In the genomic region with DNA sequence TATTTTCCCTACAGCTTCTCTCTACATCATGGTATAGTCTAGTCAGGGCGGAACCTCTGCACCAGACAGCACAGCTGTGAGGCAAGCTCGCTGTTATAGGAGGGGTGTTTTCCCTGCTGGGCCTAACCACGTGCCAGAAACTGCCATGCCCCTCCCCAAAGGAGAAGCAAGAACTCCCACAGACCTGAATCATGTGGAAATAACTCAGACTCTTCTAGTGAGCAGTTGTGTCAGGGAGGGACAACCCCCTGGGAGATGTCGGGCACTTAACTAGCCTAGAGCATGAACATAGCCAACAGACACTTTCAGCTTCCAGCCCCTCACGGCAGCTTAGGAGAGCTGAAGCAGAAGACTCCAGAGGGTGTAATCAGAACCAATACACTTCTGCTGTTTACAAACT, we compare ENCODE assay signal across 11 mouse cellular contexts. TPM values are rescaled to one million over a fixed set of nuclear protein-coding genes. Genes with fewer than 3 reads are reported as not detected.
DNase-seq lines count a peak whose midpoint lies in the region; ATAC-seq and TF ChIP-seq lines count a peak whose summit lies in the region.
"Had no signal": no experiment of that assay in that cellular context is flagged by ENCODE, and none has a peak within 500 bp of the region (broad histone marks: within the 10 kb centered on the region; RNA-seq: fewer than 3 reads in every experiment).

No protein-coding gene starts in this region.

- H3K9me3 ChIP-seq in forebrain, postnatal 0 days (ENCODE audit: low read length), result no peaks in the 10 kb centered on the region
- no peaks in the 10 kb centered on the region for H3K9me3 ChIP-seq in forebrain, embryonic 15.5 days
- no peaks in the 10 kb centered on the region for H3K9me3 ChIP-seq in limb, embryonic 13.5 days
- H3K9me3 ChIP-seq in stomach, postnatal 0 days (ENCODE audit: control insufficient read depth, low read length), result no peaks in the 10 kb centered on the region
- H3K9me3 ChIP-seq: forebrain, embryonic 13.5 days had no signal

- H3K9ac ChIP-seq in forebrain, postnatal 0 days, result no peak overlapping the region
- no peak overlapping the region for H3K9ac ChIP-seq in forebrain, embryonic 15.5 days (replicated peaks)
- 0 out of 2 replicates have a peak overlapping the region, but pooled peaks have one; percentile 25 for H3K9ac ChIP-seq in limb, embryonic 13.5 days
- H3K9ac ChIP-seq in stomach, postnatal 0 days (ENCODE audit: low read length), result no peak overlapping the region
- H3K9ac ChIP-seq: forebrain, embryonic 13.5 days had no signal

- 50% methylated on average over 5 of the region's 5 CpGs for WGBS in forebrain, postnatal 0 days
- 42% methylated on average over 5 of the region's 5 CpGs for WGBS in forebrain, embryonic 15.5 days
- 18% methylated on average over 5 of the region's 5 CpGs for WGBS in limb, embryonic 13.5 days
- 27% methylated on average over 5 of the region's 5 CpGs for WGBS in stomach, postnatal 0 days

- H3K36me3 ChIP-seq in forebrain, postnatal 0 days (ENCODE audit: insufficient read depth), result no peaks in the 10 kb centered on the region
- H3K36me3 ChIP-seq in forebrain, embryonic 15.5 days, result no peaks in the 10 kb centered on the region
- H3K36me3 ChIP-seq in limb, embryonic 13.5 days, result no peaks in the 10 kb centered on the region
- H3K36me3 ChIP-seq in stomach, postnatal 0 days (ENCODE audit: control insufficient read depth, insufficient read depth, low read length), result no peaks in the 10 kb centered on the region

- TF ChIP-seq CTCF in forebrain, postnatal 0 days (IDR thresholded peaks at IDR 0.05; ENCODE audit: low read depth), result no peak
- no peak for TF ChIP-seq CTCF in stomach, postnatal 0 days (IDR thresholded peaks at IDR 0.05; ENCODE audit: low read depth)

- no peak for DNase-seq in forebrain, postnatal 0 days
- peak; percentile 15 for DNase-seq in ovary, postnatal 36 days (ENCODE audit: low spot score)
- DNase-seq in ovary, adult 18-20 months (ENCODE audit: low spot score), result no peak
- no peak for DNase-seq in stomach, postnatal 0 days (ENCODE audit: low spot score)
- DNase-seq in cerebellum, adult 8-10 months, result no peak
- DNase-seq in lung, postnatal 10 days, result no peak
- DNase-seq: cerebellum, adult 11-12 months; kidney, adult 2 months had no signal

- TF ChIP-seq EP300 in stomach, postnatal 0 days (optimal IDR thresholded peaks at IDR 0.05), result no peak

- no peak overlapping the region for H3K27ac ChIP-seq in forebrain, postnatal 0 days (ENCODE audit: low read depth, low read length)
- no peak overlapping the region for H3K27ac ChIP-seq in forebrain, embryonic 15.5 days (replicated peaks)
- H3K27ac ChIP-seq in limb, embryonic 13.5 days, result no peak overlapping the region
- H3K27ac ChIP-seq in stomach, postnatal 0 days (replicated peaks), result no peak overlapping the region
- H3K27ac ChIP-seq: forebrain, embryonic 13.5 days had no signal

- H3K4me3 ChIP-seq in forebrain, postnatal 0 days (ENCODE audit: low read depth, low read length), result no peak overlapping the region
- no peak overlapping the region for H3K4me3 ChIP-seq in forebrain, embryonic 15.5 days
- no peak overlapping the region for H3K4me3 ChIP-seq in limb, embryonic 13.5 days
- H3K4me3 ChIP-seq in stomach, postnatal 0 days (ENCODE audit: low read depth, low read length), result no peak overlapping the region
- H3K4me3 ChIP-seq: forebrain, embryonic 13.5 days had no signal

- 0 out of 2 replicates have a peak, but pooled peaks cover 6% of the 10 kb centered on the region for H3K4me1 ChIP-seq in forebrain, postnatal 0 days (ENCODE audit: insufficient read depth)
- peaks cover 6% of the 10 kb centered on the region; the same call in 1 of the 2 replicates for H3K4me1 ChIP-seq in forebrain, embryonic 15.5 days
- peaks cover 24% of the 10 kb centered on the region for H3K4me1 ChIP-seq in limb, embryonic 13.5 days
- no peaks in the 10 kb centered on the region for H3K4me1 ChIP-seq in stomach, postnatal 0 days (replicated peaks; ENCODE audit: control insufficient read depth, insufficient read depth)

- peak; percentile 37; the same call in 1 of the 2 replicates for ATAC-seq in forebrain, postnatal 0 days
- ATAC-seq in forebrain, embryonic 15.5 days (replicated peaks), result no peak
- ATAC-seq in limb, embryonic 13.5 days (ENCODE audit: low FRiP score, low read depth), result peak; percentile 74; the same call in 1 of the 2 replicates
- ATAC-seq in stomach, postnatal 0 days (ENCODE audit: low FRiP score, low TSS enrichment), result peak; percentile 75
- ATAC-seq: forebrain, embryonic 13.5 days had no signal

- no peaks in the 10 kb centered on the region for H3K27me3 ChIP-seq in forebrain, postnatal 0 days (ENCODE audit: insufficient read depth, low read length)
- H3K27me3 ChIP-seq in forebrain, embryonic 15.5 days, result no peaks in the 10 kb centered on the region; the same call in 1 of the 2 replicates
- H3K27me3 ChIP-seq in limb, embryonic 13.5 days, result 0 out of 2 replicates have a peak, but pooled peaks cover 11% of the 10 kb centered on the region
- H3K27me3 ChIP-seq in stomach, postnatal 0 days (ENCODE audit: control insufficient read depth, insufficient read depth, low read length), result no peaks in the 10 kb centered on the region

- H3K4me2 ChIP-seq in forebrain, postnatal 0 days (ENCODE audit: low read depth), result no peak overlapping the region
- H3K4me2 ChIP-seq in forebrain, embryonic 15.5 days (replicated peaks), result no peak overlapping the region
- no peak overlapping the region for H3K4me2 ChIP-seq in limb, embryonic 13.5 days (replicated peaks)
- no peak overlapping the region for H3K4me2 ChIP-seq in stomach, postnatal 0 days (replicated peaks; ENCODE audit: low read depth)
- H3K4me2 ChIP-seq: forebrain, embryonic 13.5 days had no signal

RNA-seq across cellular contexts. Expression of gene Amotl1, which starts 13.1 kb away (rescaled TPM):
- 21.8 and 31.4 TPM in 2 replicates for total RNA-seq in forebrain, postnatal 0 days (2014; rRNA removed)
- 3.1 and 5.2 TPM in 2 replicates for polyA plus RNA-seq in forebrain, postnatal 0 days (2015; fragmentation: Nextera tagmentation; extraction: Ambion mirVana)
- polyA plus RNA-seq in forebrain, embryonic 15.5 days (2015; fragmentation: Nextera tagmentation; extraction: Ambion mirVana), result 9.4 and 9.6 TPM in 2 replicates
- polyA plus RNA-seq in limb, embryonic 13.5 days (2015; fragmentation: Nextera tagmentation; extraction: Ambion mirVana), result 33.3 and 35.3 TPM in 2 replicates
- polyA plus RNA-seq in stomach, postnatal 0 days (2015; fragmentation: Nextera tagmentation; extraction: Ambion mirVana), result 7.3 and 7.7 TPM in 2 replicates
